Mouse (Mus musculus): ENCODE data around the gene Nol4l. TPM values are rescaled to one million over a fixed set of nuclear protein-coding genes. Genes with fewer than 3 reads are reported as not detected.
"Not testable (repeated sequence)": the region's sequence is repeated elsewhere in the genome, so short reads cannot be mapped to it uniquely, and the experiment has no call there.

Gene Nol4l
- polyA plus RNA-seq, 1 experiment: 14.1 TPM

GRCm38 (mm10) chr2:153512416-153513323 is 17.1 kb downstream of the Nol4l start:
- no peak for DNase-seq (ENCODE audit: low read depth)

DNA sequence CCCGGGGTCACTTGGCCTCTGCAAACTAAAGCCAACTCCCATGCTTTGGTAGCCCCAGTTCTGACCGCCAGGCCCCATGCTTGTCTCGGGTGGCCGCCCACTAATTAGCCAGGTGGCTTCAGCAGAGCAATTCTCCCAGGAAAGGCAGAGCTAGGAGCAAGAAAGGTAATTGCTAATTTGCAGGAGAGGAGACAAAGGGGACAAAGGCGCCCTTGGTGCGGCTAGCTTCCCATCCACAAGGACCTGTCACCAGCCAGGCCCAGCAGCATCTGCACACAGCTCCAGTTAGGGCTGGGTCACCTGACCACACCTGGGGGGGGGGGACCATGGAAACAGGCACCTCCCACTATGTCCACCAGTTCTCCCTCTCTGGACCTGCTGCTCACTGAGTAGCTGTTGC is 18.2 kb downstream of the Nol4l start:
- DNase-seq (ENCODE audit: low read depth): no peak

DNA sequence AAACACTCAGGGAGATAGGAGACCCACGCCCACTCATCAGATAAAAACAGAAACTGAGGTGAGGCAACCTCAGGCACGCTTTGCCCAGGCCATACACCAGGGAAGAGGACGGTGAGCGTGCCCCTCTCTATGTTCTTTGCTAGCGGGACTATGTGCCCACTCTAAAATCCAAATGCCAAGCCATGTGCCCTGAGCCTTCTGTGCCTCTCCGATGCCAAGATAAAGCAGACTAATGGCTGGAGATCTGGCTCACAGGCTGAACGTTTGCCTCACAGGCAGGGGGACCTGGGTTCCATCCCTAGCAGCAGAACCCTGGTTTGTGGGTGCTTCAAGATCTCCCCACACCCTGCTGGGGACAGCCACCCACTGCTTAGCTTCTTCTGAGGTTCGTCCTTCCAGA is 19.6 kb downstream of the Nol4l start:
- DNase-seq (ENCODE audit: low read depth): no peak

- no peak for DNase-seq (ENCODE audit: low read depth)
Measured at GRCm38 (mm10) chr2:153509211-153510029, 20.4 kb downstream of the Nol4l start.

DNA sequence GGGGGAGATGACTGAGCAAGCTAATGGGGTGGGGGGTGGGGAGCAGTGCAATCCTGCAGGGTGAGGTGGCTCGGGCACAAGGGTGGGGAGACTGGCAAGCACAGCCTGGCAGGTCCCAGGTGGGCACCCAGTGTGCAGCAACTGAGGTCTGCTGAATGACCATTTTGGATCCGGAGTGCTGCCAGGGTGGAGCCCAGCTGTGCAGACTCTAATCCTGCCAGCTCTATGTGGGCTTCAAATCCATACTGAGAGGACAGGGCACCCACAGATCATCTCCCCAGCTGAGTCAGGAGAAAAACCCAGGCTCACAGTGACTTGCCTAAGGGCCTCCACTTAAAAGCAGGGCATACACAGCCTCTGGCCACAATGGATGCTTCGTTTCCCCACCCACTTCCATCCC is 21.4 kb downstream of the Nol4l start:
- DNase-seq (ENCODE audit: low read depth): no peak

DNA sequence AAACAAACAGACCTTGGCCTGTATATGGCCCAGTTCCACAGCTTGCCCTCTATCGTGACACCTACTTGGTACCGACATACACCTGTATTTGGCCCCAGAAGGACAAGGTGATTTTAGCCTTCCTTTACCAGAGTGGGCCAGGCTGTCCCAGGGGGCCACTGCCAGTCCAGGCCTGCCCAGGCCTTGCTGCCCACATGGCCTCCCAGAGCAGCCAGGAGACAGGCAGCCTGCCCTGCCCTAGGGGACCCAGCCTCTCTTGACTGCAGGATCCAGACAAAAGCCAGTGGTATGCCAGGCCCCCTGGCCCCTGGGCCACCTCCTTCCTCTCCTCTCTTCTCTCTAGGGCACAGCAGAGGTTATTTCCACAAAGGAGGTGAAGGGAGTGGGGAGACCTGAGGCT is 21.8 kb downstream of the Nol4l start:
- no peak for DNase-seq (ENCODE audit: low read depth)

GRCm38 (mm10) chr2:153506385-153506784 is 23.4 kb downstream of the Nol4l start:
- no peak for DNase-seq (ENCODE audit: low read depth)

DNA sequence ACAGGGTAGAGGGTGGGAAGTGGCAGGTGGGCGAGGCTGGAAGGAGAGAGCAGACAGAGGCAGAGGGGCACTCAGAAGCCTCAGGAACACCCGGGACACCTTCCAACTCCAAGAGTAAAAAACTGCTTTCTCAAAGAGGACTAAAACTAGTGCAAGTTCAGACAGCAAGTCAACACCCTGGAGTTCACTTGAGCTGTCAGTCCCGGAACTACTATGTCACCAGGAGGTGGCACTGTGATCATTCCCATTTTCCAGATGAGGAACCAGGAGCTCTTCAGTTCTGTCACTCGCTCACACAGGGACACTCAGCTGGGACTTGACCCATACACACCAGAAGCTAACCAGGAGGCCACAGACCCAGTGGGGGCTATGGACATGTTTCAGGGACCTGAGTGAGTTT is 30.6 kb downstream of the Nol4l start:
- no peak for DNase-seq (ENCODE audit: low read depth)

DNA sequence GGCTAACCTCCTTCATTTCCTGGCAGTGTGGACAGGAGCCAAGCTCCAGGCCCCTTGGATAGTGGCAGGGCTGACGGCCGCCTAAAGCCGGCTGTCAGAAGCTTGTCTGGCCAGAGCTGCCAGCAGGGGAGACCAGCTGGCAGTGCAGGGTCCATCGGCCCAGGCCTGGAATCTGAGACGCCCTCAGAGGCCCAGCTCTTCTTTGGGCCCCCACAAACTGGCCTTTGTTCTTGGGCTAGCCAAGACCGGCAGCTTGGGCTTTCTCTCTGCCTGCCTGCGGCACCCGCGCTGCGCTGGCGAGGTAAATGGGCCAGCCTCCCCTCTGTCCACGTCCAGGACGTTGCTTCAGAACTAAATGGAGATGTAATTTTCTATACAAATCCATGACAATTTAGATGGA is 32.9 kb downstream of the Nol4l start:
- DNase-seq (ENCODE audit: low read depth): no peak

- no peak for DNase-seq (ENCODE audit: low read depth)
Measured at GRCm38 (mm10) chr2:153496301-153496700, 33.5 kb downstream of the Nol4l start.

DNA sequence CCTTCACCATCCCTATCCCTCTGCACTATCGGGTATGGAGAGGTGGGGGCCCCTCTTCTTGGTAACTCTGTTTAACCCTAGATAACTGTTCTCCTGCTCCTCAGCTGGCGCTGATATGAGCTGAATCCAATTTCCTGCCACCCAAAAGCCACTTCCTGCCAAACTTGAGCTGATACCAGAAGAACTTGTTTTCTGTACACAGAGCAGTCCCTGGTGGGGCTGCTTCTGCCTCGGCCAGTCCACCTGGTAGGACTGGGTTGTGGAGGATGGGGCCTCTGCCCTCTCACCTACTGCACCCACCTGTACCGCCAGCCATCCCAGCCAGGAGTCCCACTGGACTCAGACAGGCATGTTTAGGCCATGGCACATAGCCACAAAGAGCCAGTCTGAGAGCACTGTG is 34.0 kb downstream of the Nol4l start:
- DNase-seq (ENCODE audit: low read depth): no peak

DNA sequence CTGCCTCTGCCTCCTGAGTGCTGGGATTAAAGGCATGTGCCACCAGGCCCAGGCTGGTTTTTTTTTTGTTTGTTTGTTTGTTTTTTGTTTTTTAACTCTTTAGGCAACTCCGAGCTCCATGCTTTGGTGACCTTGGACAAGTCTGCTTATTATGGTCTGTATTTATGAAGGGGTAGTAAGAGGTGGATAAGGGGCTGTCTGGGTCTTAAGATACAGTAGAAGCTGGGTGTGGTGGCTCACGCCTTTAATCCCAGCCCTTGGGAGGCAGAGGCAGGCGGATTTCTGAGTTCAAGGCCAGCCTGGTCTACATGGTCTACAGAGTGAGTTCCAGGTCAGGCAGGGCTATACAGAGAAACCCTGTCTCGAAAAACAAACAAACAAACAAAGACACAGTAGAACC is 34.4 kb downstream of the Nol4l start:
- not testable (repeated sequence) for DNase-seq (ENCODE audit: low read depth)

DNA sequence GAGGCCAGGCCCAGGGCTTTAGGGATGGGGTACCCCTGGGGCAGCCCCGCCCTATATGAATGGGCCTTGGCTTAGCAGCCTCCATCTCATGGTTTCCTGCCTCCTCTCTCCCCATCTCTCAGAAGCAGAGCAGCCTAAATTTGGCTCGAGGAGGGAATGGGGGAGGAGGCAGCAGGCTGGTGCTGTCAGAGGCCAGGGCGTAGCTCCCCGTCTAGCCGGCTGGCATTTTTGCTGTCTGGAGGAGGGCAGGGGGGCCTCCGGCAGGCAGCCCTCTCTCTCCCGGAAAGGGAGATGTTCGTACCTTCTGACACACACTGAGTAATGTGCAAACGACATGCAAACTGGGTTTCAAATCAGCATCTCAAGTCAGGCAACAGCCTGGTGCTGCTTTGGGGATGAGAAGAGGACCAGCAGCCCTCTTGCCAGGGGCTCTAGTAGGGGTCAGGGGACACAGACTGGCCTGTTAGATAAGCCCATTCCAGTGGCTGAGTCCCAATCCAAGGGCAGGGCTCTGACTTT is 35.4 kb downstream of the Nol4l start:
- no peak for DNase-seq (ENCODE audit: low read depth)

- no peak for DNase-seq (ENCODE audit: low read depth)
Measured at GRCm38 (mm10) chr2:153493781-153494292, 35.9 kb downstream of the Nol4l start.

DNA sequence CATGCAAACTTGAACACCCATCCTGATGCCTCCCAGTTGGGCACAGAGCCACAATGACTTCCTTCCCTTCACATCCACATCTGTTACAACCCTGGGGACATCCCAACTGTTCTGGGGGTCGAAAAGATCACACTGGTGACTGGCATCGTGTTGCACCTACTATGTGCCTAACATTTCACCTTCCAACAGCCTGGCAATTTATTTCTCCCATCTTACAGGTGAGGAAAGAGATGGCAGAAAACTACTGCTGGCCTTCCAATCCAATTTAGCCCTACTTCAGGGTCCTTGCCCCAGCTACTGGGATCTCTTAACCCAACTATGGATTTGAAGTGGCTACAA is 36.4 kb downstream of the Nol4l start:
- no peak for DNase-seq (ENCODE audit: low read depth)

DNA sequence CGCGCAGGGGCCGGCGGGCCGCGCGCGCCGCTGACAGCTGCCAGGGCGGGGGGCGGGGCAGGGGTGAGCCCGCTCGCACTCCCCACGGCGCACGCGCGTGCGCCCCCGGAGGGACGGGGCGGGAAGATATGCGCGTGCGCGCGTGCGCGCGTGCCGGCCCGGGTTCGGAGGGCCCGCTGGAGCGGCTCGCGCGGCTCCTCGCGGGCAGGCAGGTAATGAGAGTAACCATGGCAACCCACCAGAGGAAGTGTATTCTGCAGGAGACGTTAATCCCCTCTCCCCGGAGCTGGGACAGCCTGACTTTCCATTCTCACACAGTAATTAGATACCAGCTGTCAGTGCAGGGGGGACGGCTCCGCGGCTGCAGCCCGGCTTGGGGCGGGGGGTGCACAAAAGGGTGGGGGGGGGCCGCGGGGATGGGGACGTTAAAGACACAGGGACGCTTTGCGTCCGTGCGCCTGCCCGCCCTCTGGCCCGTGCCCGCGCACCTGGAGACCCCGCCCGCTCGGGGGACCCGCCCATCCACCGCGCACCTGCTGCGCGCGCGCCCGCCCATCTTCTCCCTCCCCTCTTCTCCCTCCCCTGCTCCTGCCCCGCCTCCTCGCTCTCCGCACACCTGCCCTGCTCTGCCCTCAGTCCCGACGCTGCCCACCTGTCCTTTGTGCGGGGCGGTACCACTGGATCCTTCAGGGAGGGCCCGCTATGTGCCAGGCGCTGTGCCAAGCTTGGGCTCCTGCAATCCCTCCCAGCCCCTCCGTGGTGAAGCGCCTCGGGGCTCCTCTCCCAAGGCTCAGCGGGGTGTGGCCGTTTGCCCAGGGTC is 37.0 kb downstream of the Nol4l start, which contains the start of gene 4930404H24Rik:
4930404H24Rik (plus strand) TSS at position 218 of the 820 bp plus-strand sequence.
- DNase-seq (ENCODE audit: low read depth): no peak

DNA sequence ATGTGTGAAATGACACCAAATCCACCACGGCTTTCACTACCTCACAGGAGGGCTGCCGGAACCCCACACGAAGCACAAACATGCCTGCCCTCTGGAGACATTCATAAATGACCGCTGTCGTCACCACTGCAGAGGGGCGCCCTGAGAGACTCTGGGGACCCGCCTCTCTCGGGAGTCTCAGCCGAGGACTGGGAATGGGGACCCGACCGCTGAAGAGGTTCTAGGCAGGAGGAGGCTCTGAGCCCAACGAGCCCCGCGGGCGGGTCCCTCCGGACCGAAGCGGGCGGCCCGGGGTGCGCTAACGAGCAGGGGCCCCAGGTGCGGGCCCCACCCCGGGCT is 37.6 kb downstream of the Nol4l start:
- DNase-seq (ENCODE audit: low read depth): no peak

DNA sequence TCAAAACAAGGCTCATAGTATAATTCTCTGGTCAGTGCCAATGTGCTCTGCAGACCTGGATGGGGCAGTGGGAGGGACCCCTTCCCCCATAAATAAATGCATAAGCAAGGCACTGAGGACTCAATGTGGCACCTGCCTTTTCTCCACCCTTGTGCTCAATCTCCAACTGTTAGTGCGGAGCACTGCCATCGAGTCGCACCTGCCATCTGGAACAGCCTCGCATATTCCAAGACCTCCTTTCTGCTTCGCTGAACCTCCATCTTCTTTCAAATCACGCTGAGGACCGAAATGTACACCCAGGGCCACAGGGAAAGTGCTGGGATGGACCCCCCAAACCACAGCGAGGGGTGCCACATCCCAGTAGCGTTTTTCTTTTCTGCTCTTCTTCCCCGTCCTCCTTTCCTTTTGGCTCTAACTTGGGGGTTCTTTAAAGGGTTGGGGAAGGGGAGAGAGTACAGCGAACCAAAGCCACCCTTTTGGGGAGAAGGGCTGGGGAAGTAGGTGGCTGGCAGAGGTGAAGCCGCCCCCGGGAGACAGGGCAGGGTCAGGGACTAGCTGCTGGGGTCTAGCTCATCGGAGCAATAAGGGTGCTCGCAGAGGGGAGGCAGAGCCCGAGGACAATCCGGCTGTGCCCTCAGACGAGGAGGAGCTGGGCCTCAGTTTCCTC is 38.1 kb downstream of the Nol4l start:
- DNase-seq (ENCODE audit: low read depth): no peak

- no peak for DNase-seq (ENCODE audit: low read depth)
Measured at GRCm38 (mm10) chr2:153490940-153491339, 38.8 kb downstream of the Nol4l start.

- no peak for DNase-seq (ENCODE audit: low read depth)
Measured at GRCm38 (mm10) chr2:153490116-153490515, 39.7 kb downstream of the Nol4l start.

DNA sequence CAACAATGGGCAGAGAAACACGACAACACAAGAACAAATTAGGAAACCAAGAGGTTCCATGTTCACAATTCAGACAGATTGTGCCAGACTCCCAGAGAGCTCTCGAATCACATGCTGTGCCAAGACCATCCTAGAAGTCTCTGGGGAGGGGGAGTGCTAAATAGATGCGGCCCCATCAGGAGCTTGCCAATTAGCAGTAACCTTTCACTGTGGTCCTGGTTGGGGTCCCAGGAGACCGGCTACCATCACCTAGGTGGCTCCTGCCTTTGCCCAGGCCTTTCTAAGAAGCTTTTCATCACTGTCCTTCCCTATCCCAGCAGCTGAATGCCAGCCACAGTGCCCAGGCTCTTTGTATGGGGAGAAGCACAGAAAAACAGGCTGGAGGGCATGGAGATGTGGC is 45.7 kb downstream of the Nol4l start:
- DNase-seq (ENCODE audit: low read depth): no peak

Measured in gonadal fat pad, adult 2 months (tissue).